Mouse (Mus musculus) mouse trophoblast stem cell (cell line): ENCODE results near the gene Adsl.

Experiments
- in situ Hi-C, 2 experiments: fragments of 300-500 bp; cut with MseI, MboI; formaldehyde crosslinking; loops; 2 replicates in 1 of 2; 3 replicates in 1 of 2; pipeline ENCODE4 v1.15.1; 2025

The Adsl gene

DNA sequence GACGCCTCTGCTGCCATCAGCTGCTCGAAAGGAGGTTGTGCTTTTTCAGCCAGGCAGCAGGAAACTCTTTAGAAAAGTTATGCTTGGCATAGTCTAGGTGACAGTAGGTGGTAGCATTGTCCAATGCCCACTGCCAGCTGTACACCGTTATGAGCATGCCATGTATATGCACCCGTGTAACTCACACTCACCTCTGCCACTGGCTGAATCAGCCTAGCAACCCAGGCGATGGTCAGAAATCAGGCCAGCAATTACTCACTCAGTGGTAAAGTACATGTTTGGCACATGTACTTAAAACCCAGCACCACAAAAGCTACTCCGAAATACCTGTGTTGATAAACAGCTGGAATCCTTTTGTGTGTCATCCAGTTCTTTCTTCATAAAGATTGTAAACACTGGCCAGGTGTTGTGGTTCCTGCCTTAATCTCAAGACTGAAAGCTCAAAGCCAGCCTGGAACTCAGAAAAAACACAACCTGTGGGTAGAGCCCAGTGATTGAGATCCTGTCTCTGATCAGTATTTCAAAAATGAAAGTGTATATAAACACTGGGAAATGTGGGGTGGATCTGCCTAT lies 6.7 kb upstream of the Adsl start:
- in situ Hi-C loops = loop anchor here in 1 of 2 experiments (10.0 kb wide), 1 partner anchor 237 kb away; no protein-coding TSS in a partner anchor

DNA sequence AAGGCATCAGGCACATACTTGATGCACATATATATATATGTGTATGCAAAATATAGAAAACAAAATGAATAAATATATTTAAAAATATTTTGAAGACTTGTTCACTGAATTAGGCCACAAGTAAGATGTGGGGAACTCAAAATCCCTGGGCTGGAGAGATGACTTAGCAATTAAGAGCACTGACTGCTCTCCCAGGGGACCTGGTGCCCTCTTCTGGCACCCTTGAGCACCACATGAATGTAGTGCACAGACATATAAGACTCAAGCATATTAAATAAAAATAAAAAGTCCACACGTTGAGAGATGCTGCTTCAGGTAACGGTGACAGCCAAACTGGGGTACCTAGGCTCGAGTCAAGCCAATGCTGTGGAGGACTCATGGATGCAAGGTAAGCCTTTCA lies 2.4 kb upstream of the Adsl start:
- in situ Hi-C loops = loop anchor here in 1 of 2 experiments (10.0 kb wide), 1 partner anchor 241 kb away; no protein-coding TSS in a partner anchor

DNA sequence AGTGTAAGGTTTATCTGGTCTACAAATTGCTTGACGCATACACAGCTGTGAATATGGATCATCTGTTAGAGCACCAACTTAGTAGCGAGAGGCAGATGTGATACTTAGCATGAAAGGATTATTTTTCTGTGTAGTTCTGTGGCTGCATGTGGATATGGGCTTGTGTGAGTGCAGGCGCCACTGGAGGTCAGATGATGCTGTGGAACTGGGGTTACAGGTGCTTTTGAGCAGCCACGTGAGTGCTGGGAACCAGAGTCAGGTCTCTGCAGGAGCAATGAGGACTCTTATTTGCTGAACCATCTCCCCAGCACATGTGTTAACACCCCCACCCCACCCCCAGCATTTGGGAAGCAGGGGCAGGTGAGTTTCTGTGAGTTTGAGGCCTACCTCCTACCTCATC lies 1.1 kb downstream of the Adsl start:
- in situ Hi-C loops = loop anchor here in 1 of 2 experiments (10.0 kb wide), 1 partner anchor 245 kb away; no protein-coding TSS in a partner anchor

- in situ Hi-C loops = no loop called here
These were observed 1.8 kb downstream of the Adsl start for GRCm38 (mm10) chr15:80950055-80950454.

GRCm38 (mm10) chr15:80953971-80954370 lies 5.7 kb downstream of the Adsl start:
- in situ Hi-C loops = no loop called here

GRCm38 (mm10) chr15:80954861-80955260 lies 6.6 kb downstream of the Adsl start:
- in situ Hi-C loops = no loop called here

DNA sequence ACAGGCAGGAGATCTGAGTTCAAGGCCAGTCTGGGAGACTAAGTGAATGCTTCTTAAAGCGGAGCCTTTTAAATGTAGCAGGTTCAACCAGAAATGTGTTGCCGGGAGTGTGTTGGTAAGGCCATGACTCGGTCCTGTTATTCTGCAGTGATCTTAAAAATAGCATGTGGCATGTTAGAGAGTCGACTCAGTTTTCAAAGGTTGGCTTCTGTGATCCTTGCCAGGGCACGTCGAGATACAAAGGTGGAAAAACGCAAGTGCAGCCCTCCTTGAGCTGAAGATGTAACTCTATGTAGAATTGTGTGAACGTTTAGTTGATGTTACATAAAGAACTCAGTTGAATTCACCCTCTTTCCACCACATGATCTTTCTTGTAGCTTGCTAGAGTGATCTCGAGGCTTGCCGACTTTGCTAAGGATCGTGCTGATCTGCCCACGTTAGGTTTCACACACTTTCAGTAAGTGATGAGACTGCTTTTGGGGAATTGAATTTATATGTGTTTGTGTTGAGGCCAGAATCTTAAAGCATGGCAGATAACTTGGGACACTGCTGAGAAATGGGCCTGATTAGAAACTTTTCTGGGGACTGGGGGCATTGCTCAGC lies 7.6 kb downstream of the Adsl start:
- in situ Hi-C loops = no loop called here

DNA sequence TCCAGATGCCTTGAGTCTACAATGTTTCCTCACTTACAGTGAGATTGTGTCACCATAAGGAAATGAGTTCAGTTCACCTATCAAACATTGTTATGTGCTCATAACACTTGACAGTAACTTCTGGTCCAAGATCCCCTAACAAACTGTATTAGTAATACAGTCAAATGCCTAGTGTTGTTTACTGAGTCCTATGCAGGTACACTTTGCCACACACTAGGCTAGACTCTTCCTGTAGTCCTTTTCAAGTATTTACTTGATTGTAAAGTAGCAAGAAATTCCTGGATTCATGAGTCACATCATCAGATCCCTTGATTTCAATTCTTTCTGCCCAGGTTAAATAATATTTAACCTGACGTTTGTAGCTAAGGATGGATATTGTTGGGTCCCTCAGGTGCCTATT lies 21.1 kb downstream of the Adsl start:
- in situ Hi-C loops = no loop called here

DNA sequence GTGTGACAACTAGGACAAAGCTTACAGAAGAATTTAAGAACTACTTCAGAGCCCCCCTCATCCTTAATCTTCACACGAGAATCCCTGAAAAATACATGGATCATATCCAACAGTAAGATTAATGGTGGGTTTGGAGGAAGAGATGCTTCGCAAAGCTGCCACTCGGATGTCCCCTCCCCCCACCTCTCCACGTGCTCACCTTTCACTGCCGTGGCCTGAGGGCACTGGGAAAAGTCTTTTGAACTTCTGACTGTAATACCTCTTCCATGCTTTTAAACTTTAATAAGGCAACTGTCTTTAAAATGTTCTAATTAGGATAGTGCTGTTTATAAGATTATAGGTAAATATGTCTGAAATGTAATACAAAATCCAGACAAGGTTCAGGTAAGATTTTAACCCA lies 26.0 kb downstream of the Adsl start:
- in situ Hi-C loops = no loop called here

DNA sequence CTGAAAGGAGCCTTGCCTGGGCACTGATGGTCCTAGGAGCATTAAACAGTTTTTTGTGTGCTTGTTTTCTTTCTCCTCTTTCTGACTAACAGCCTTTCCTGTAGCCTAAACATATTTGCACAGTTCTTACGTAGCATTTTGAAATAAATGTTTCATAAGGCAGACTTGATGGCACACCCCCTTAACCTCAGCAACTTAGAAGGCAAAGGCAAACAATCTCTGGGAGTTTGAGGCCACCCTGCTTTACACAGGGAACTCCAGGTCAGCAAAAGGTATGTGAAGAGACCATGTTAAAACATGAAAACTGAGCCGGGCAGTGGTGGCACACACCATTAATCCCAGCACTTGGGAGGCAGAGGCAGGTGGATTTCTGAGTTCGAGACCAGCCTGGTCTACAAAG lies 27.4 kb downstream of the Adsl start:
- in situ Hi-C loops = no loop called here

- in situ Hi-C loops = no loop called here
These were observed 29.5 kb downstream of the Adsl start, which contains the start of gene Sgsm3 for GRCm38 (mm10) chr15:80977620-80978334. Sgsm3 (plus strand) TSS chr15:80977765.

GRCm38 (mm10) chr15:80979611-80980010 lies 31.3 kb downstream of the Adsl start:
- in situ Hi-C loops = no loop called here

GRCm38 (mm10) chr15:80981176-80981575 lies 32.9 kb downstream of the Adsl start:
- in situ Hi-C loops = no loop called here

DNA sequence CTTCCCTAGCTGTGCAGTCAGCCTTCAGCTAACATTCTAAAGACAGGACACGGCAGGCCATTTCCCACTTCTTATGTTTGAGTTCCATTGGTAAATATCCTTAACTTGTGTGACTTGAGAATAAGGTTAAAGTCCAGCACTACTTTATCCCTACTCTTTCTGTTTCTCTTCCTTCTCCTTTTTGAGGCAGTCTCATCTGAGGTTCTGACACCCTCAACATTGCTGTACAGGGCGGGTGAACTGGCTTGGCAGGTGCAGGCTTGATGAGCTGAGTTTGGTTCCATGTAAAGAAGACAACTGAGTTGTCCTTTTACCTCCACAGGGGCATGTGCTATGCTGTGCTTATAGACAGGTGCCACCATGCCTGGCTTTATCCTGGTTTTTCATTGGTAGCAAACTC lies 35.0 kb downstream of the Adsl start:
- in situ Hi-C loops = no loop called here

- in situ Hi-C loops = no loop called here
These were observed 40.0 kb downstream of the Adsl start for GRCm38 (mm10) chr15:80988331-80988730.

DNA sequence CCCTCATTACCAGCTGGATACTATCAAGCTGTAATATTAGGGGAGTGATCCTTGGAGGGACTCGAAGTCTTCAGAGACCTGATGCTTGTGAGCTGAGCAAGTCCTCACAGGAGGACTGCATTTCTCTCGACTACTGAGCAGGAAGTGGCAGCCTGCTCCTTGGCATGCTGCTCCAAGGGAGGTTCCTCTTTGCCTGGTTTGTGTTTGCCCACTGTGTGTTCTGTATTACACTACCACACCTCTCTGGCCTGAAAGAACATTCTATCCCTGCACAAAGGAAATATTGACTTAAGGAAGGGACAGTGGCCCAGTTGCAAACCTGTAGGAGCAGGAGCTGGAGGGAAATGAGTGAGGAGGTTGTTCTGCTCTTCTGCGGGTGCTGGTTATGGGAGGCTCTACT lies 41.4 kb downstream of the Adsl start:
- in situ Hi-C loops = no loop called here

GRCm38 (mm10) chr15:80994959-80995358 lies 46.7 kb downstream of the Adsl start:
- in situ Hi-C loops = no loop called here

DNA sequence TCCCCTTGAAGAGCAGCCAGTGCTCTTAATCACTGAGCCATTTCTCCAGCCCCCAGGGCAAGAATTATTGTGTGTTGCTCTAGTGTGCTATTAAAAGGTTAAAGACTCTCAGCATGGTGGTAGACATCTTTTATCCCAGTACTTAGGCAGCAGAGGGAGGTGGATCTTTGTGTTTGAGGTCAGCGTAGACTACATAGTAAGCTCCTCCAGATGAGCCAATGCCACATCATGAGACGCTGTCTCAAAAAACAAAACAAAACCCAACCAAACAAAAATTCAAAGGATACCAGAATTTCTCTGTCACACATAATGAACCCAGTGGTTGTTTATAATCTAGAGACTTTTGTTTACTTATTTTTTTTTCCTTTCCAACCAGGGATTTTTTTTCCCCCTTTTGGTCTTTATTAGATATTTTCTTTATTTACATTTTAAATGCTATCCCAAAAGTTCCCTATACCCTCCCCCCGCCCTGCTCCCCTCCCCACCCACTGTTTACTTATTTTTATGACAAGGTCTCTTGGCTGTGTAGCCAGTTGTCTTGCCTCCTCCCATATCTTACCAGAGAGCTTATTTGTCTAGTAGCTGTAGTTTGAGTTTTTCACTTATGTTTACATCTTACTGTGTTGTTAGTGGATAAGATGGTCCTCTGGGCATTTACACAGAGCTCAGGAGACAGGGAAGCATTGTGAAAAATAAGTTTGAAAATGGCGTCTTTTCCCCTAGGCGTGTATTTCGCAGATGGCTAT lies 48.0 kb downstream of the Adsl start:
- in situ Hi-C loops = no loop called here

GRCm38 (mm10) chr15:80997077-80997476 lies 48.8 kb downstream of the Adsl start:
- in situ Hi-C loops = no loop called here

DNA sequence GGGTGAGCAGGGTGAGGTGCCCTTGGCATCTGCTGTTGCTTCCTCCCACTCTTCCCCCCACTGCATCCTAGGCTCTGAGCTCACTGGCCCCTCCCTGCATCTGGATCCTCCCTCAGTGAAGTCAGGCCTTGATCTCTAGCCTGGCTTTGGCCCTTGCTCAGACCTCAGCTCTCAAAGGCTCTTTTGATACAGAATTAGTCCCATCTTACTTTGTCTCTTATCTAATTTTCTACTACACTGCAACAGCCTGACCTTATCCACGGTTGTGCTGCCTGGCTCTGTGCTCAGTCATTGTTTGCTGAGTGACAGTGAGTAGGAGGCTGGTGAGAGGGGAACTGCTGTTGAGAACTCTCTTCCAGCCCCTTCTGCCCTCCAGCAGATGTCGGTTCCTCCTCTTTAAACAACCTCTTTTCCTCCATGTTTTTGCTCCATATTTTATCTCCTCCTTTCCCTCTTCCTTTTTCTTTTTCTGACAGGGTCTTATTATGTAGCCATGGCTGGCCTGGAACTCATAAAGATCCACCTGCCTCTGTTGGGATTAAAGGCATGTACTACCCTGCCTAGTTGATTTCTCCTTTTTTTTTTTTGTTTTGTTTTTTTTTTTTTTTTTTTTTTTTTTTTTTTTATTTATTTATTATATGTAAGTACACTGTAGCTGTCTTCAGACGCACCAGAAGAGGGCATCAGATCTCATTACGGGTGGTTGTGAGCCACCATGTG lies 52.3 kb downstream of the Adsl start:
- in situ Hi-C loops = no loop called here

DNA sequence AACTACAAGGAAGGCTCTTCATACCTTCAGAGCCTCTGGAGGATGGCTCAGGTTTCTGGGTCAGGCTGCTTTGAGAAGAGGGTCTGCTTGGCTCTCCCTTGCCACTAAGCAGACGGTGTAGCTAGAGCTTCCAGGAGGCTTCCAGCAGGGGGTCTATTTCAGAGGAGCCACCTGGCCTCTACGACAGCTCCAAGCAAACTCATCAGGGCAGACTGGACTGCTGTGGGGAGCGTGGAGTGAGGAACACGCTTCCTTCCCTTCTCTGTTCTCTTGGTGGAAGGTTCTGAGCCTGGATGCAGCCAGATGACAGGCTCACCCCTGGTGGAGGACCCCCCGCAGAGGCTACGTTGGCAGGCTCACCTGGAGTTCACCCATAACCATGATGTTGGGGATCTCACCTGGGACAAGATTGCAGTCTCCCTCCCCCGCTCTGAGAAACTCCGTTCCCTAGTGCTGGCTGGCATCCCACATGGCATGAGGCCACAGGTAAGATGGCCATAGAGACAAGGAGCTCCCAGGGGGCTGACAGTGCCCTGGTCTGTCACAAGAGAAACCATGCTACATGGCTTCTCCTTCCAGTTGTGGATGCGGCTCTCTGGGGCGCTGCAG lies 57.9 kb downstream of the Adsl start:
- in situ Hi-C loops = no loop called here
